Mouse (Mus musculus): ENCODE measurements around the gene Setdb1. TPM values are rescaled to one million over a fixed set of nuclear protein-coding genes. Genes with fewer than 3 reads are reported as not detected.

Setdb1 gene
- polyA plus RNA-seq, 2 experiments, result 13.4 to 14.1 TPM

DNA sequence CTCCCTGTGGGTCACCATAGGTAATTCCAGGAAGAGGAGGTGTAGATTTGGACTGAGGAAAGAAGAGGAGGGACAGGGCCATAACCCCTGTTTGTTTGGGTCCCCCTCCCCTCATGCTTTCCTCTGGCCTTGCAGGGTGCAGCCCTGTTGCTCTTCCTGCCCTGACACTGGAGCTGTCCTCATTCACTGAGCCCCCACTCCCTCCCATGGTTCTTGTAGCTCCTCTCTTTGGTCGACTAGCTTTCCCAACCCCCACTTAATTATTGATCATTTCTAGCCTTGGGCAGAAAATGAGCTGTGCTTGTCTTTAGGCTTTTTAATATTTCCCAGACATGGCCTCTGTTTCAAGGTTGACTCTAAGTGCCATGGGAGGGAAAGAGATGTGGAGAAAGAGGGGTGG is 72.9 kb downstream of the Setdb1 start:
- DNase-seq (ENCODE audit: low read depth in 3 of 3, low spot score in 3 of 3) (no peak), ATAC-seq (ENCODE audit: insufficient read depth) (no peak)
- no peaks in the 10 kb centered on the region for H3K9me3 ChIP-seq (ENCODE audit: control insufficient read depth, low read length)
- WGBS (ENCODE audit: insufficient replicate concordance), result 27% methylated on average over 1 of the region's 1 CpGs
- TF ChIP-seq CTCF (IDR thresholded peaks at IDR 0.05; ENCODE audit: low read depth), result no peak
- no peak for TF ChIP-seq EP300 (IDR thresholded peaks at IDR 0.05; ENCODE audit: low read depth)
- peak overlapping the region; percentile 75 to 88 for H3K4me3 ChIP-seq (ENCODE audit: insufficient read depth in 1 of 2, low read depth in 2 of 2, low read length in 2 of 2)
- peak overlapping the region; percentile 95 for H3K9ac ChIP-seq (replicated peaks)
- peak overlapping the region; percentile 87 for H3K4me2 ChIP-seq (ENCODE audit: low read depth)
- no peaks in the 10 kb centered on the region for H3K27me3 ChIP-seq (ENCODE audit: control insufficient read depth, insufficient read depth, low read length)
- H3K36me3 ChIP-seq (replicated peaks; ENCODE audit: control insufficient read depth, insufficient read depth, low read depth), result no peaks in the 10 kb centered on the region; the same call in 1 of the 2 replicates
- peaks cover 13 to 26% of the 10 kb centered on the region in 2 experiments for H3K4me1 ChIP-seq (replicated peaks; ENCODE audit: control insufficient read depth in 2 of 2, insufficient read depth in 2 of 2, low read length in 1 of 2)
- no peak overlapping the region; the same call in 1 of the 2 replicates for H3K27ac ChIP-seq

DNA sequence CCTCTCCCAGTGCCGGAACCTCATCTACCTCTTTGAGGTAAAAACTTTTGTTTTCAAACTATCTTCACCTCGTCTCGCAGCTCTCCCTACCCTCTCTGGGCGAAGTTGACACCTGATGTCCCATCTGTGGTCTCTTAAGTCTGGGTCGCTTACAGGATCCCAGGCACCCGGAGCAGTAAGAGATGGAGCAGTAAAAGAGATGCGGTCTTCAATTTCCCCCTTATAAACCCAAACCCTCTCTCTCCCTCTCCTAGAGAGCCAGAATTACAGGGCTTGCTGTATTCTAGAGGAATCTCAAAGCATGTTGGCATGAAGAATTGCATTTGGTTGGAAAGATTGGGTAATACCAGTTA is 73.4 kb downstream of the Setdb1 start:
- peak overlapping the region; percentile 82 for H3K27ac ChIP-seq
- peaks cover 13 to 26% of the 10 kb centered on the region in 2 experiments for H3K4me1 ChIP-seq (replicated peaks; ENCODE audit: control insufficient read depth in 2 of 2, insufficient read depth in 2 of 2, low read length in 1 of 2)

DNA sequence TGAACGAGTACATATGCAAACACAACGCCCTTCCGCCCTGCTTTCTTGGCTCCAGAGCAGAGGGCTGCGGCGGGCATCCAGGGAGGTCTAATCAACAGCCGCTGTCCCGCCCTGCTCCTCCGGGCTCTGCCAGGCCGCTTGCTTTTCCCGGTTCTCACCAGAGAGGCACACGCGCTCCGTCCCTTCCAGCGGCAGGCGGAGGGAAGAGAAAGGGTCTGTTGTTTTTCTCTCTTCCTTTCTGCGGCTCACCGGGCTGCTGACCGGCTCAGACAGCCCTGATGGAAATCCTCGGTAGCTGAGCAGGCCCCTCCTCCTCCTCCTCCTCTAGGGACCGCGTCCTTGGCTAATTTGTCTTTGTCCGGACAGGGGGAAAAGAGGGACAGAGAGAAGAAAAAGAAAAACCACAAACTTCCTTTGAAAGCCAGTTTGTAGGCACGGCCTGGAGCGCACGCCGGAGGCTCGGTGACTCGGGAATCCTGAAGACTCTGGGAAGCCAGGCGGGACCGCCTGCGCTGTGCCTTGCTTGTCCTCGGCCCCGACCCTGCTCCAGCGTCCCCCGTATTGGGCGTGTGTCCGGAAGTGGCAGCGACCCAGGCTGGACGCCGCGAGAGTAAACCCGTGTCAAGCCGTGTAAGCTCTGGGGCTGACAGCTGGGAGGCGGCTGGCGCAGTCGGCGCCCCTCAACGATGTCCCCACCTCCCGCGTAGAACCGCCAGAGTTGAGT is 74.0 kb downstream of the Setdb1 start:
- DNase-seq (ENCODE audit: low read depth in 3 of 3, low spot score in 3 of 3) (peak; percentile 64 to 72 (median 65)), ATAC-seq (ENCODE audit: insufficient read depth) (peak; percentile 72)
- peak overlapping the region; percentile 82 for H3K27ac ChIP-seq
- H3K4me1 ChIP-seq (replicated peaks; ENCODE audit: control insufficient read depth in 2 of 2, insufficient read depth in 2 of 2, low read length in 1 of 2), result peaks cover 13 to 28% of the 10 kb centered on the region in 2 experiments
- no peaks in the 10 kb centered on the region; the same call in 1 of the 2 replicates for H3K36me3 ChIP-seq (replicated peaks; ENCODE audit: control insufficient read depth, insufficient read depth, low read depth)
- WGBS (ENCODE audit: insufficient replicate concordance), result 0% methylated on average over 51 of the region's 51 CpGs
- no peaks in the 10 kb centered on the region for H3K9me3 ChIP-seq (ENCODE audit: control insufficient read depth, low read length)
- H3K4me2 ChIP-seq (ENCODE audit: low read depth), result peak overlapping the region; percentile 87
- peak; percentile 65 for TF ChIP-seq CTCF (IDR thresholded peaks at IDR 0.05; ENCODE audit: low read depth)
- 0 out of 2 replicates have a peak, but pooled peaks have one; percentile 9 for TF ChIP-seq EP300 (IDR thresholded peaks at IDR 0.05; ENCODE audit: low read depth)
- peak overlapping the region; percentile 75 to 88 for H3K4me3 ChIP-seq (ENCODE audit: insufficient read depth in 1 of 2, low read depth in 2 of 2, low read length in 2 of 2)
- H3K27me3 ChIP-seq (ENCODE audit: control insufficient read depth, insufficient read depth, low read length), result no peaks in the 10 kb centered on the region
- peak overlapping the region; percentile 95 for H3K9ac ChIP-seq (replicated peaks)

More for the DNA sequence above, 73.4 kb downstream of the Setdb1 start:
- no peaks in the 10 kb centered on the region; the same call in 1 of the 2 replicates for H3K36me3 ChIP-seq (replicated peaks; ENCODE audit: control insufficient read depth, insufficient read depth, low read depth)
- TF ChIP-seq CTCF (IDR thresholded peaks at IDR 0.05; ENCODE audit: low read depth) (no peak), EP300 (IDR thresholded peaks at IDR 0.05; ENCODE audit: low read depth) (no peak)
- H3K9me3 ChIP-seq (ENCODE audit: control insufficient read depth, low read length), result no peaks in the 10 kb centered on the region
- 6% methylated on average over 7 of the region's 7 CpGs for WGBS (ENCODE audit: insufficient replicate concordance)
- H3K4me3 ChIP-seq (ENCODE audit: insufficient read depth in 1 of 2, low read depth in 2 of 2, low read length in 2 of 2), result peak overlapping the region; percentile 75 to 88
- H3K4me2 ChIP-seq (ENCODE audit: low read depth), result peak overlapping the region; percentile 87
- no peaks in the 10 kb centered on the region for H3K27me3 ChIP-seq (ENCODE audit: control insufficient read depth, insufficient read depth, low read length)
- ATAC-seq (ENCODE audit: insufficient read depth) (no peak), DNase-seq (ENCODE audit: low read depth in 3 of 3, low spot score in 3 of 3) (no peak)
- H3K9ac ChIP-seq (replicated peaks), result peak overlapping the region; percentile 95

DNA sequence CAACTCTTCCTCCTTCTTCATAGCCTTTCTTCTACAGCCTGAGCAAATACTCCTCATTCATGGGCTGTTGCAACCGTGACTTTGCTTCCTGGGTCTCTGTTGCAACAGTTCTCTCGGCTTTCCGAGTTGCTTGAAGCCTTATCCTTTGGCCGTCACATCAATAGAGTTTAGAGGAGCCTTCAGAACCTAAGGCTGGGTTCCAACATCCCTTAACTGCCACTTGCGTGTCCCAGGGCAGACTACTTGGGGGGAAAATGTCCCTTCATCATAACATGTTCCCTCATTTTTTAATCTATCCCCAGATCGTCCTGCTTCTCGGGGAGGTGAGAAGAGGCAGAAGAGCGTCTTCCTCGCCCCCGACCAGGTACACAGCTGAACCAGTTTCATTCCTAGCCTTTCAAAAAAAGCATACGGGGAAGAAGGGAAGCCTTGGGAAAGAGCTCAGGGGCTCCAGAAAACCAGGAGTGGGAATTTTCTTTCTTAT is 74.6 kb downstream of the Setdb1 start:
- Histone ChIP-seq H3K4me3 (ENCODE audit: insufficient read depth in 1 of 2, low read depth in 2 of 2, low read length in 2 of 2) (peak overlapping the region; percentile 75 to 88), H3K9me3 (ENCODE audit: control insufficient read depth, low read length) (no peaks in the 10 kb centered on the region), H3K27ac (peak overlapping the region; percentile 82), H3K36me3 (replicated peaks; ENCODE audit: control insufficient read depth, insufficient read depth, low read depth) (no peaks in the 10 kb centered on the region; the same call in 1 of the 2 replicates), H3K4me2 (ENCODE audit: low read depth) (peak overlapping the region; percentile 87), H3K27me3 (ENCODE audit: control insufficient read depth, insufficient read depth, low read length) (no peaks in the 10 kb centered on the region), H3K4me1 (replicated peaks; ENCODE audit: control insufficient read depth in 2 of 2, insufficient read depth in 2 of 2, low read length in 1 of 2) (peaks cover 13 to 30% of the 10 kb centered on the region in 2 experiments), H3K9ac (replicated peaks) (peak overlapping the region; percentile 95)
- TF ChIP-seq CTCF (IDR thresholded peaks at IDR 0.05; ENCODE audit: low read depth) (no peak), EP300 (IDR thresholded peaks at IDR 0.05; ENCODE audit: low read depth) (no peak)
- WGBS (ENCODE audit: insufficient replicate concordance), result 1% methylated on average over 11 of the region's 11 CpGs
- DNase-seq (ENCODE audit: low read depth in 3 of 3, low spot score in 3 of 3) (peak; percentile 49 to 61 (median 53)), ATAC-seq (ENCODE audit: insufficient read depth) (peak; percentile 19; the same call in 1 of the 2 replicates)

Data from liver, embryonic 14.5 days (tissue).